Mouse (Mus musculus) erythroid progenitor cell, adult 5-6 weeks (primary cell): ENCODE results near the gene Men1. TPM values are rescaled to one million over a fixed set of nuclear protein-coding genes. Genes with fewer than 3 reads are reported as not detected.
A peak's percentile ranks its signal among the peaks of the same experiment; 100 is the strongest.

Experiments used
- ATAC-seq: replicated peaks from 2 replicates; pipeline ENCODE4 v1.8.0; 2016; ENCODE audit warnings: moderate number of reproducible peaks, mild to moderate bottlenecking, moderate TSS enrichment, inconsistent platforms; ENCODE audit not compliant: poor library complexity, low FRiP score, severe bottlenecking
- total RNA-seq, 2 experiments: library from RNA; stranded (forward) in 1 of 2; stranded (reverse) in 1 of 2; fragments of 150-400 nt in 1 of 2; fragments of 186-747, 209-891 nt in 1 of 2; gene quantifications; 2 replicates each; pipeline versions ENCODE4 v1.2.3 to v1.2.4; 2015 to 2017; ENCODE audit warnings: low replicate concordance in 2 of 2

Men1 gene
- total RNA-seq, 2 experiments from 2014 or later: 17.1 to 23.9 TPM

- ATAC-seq: peak; percentile 28; the same call in 1 of the 2 replicates
Observed at GRCm38 (mm10) chr19:6335458-6335827, 664 bp downstream of the Men1 start.

GRCm38 (mm10) chr19:6336920-6337319 is 2.1 kb downstream of the Men1 start:
- no peak for ATAC-seq

DNA sequence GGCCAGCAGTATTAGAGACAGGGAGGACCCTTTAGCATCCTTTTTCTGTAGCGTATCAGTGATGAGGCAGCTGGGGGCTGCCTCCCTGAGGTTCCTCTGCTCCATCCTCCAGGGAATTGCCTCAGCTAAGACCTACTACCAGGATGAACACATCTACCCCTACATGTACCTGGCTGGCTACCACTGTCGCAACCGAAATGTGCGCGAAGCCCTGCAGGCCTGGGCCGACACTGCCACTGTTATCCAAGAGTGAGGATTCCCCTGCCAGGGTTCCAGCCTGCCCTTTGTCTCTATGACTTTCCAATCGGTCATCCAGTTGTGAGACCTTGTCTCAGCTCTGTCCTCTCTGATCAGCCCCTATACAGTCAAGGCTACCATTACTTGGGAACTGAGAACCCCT is 3.4 kb downstream of the Men1 start:
- no peak for ATAC-seq

- no peak for ATAC-seq
Observed at GRCm38 (mm10) chr19:6338716-6339115, 3.9 kb downstream of the Men1 start.

GRCm38 (mm10) chr19:6339191-6339590 is 4.4 kb downstream of the Men1 start:
- no peak for ATAC-seq

DNA sequence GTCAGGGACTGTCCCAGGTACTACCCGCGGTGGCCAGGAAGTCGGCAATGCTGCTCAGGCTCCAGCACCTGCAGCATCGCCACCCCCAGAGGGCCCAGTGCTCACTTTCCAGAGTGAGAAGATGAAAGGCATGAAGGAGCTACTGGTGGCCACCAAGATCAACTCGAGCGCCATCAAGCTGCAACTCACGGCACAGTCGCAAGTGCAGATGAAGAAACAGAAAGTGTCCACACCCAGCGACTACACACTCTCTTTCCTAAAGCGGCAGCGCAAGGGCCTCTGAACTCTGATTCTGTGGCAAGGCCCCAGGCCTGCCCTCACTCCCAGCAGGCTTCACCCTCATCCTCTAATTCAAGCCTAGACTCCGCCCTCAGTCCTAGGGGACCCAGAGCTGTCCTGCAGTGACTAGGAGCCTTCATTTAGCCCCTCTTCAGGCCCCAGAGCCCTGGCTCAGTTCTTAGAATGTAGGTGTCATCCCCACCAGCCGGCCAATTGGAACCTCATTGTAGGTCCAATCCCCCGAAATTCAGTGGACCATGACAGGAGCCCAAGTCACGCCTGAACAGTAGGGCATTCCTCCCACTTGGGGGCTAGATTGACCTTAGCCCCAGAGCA is 5.2 kb downstream of the Men1 start:
- peak; percentile 55 for ATAC-seq

GRCm38 (mm10) chr19:6340524-6341452 is 6.0 kb downstream of the Men1 start, which contains the start of gene Map4k2:
Gene Map4k2 (plus strand): TSS chr19:6341135.
- ATAC-seq: peak; percentile 81

DNA sequence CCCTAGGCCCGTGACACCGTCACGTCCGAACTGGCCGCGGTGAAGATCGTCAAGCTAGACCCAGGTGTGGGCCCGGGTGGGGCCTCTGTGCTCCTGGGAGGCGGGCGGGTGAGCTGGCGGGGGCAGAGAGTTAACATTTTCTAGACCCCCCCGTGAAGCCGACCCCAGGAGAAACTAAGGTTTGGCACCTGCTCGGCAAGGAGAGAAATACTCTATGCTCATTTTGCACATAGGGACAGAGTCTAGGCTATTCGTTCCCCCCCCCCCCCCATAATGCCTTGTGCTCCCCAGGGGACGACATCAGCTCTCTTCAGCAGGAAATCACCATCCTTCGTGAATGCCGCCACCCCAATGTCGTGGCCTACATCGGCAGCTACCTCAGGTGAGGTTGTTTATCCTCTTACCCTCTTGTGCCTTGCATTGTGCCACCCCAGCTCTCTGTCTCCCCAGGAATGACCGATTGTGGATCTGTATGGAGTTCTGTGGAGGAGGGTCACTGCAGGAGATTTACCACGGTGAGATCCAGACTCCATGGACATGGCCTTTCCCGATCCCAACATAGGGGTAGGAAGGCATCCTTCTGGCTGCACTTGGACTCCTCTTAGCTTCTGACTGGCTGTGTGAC is 6.8 kb downstream of the Men1 start:
- no peak for ATAC-seq

DNA sequence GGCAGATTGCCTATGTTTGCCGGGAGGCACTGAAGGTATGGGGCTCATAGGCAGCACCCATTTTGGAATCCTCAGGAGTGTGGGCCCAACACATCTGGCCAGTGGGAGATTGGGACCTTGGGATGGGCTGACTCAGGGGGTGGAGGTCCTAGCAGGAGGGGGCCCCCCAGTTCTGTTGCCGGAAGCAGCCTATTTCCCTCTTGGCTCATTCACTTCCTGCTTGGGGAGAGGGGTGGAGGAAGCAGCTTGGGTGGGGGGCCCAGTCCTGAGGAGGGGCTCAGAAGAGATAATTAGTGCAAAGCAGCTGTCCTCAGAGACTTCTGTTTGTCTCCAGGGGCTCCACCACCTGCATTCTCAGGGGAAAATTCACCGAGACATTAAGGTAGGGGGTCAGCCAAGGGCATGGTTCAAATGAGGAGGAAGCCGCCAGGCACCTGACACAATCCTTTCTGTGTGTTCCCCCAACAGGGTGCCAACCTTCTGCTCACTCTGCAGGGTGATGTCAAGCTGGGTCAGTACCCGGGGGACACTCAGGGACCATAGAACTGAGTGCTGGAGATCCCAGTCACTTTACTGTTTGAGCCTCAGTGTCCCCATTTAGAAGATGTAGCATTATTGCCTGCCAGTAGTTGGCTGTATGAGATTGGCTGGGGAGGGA is 7.6 kb downstream of the Men1 start:
- ATAC-seq: no peak

GRCm38 (mm10) chr19:6343066-6343925 is 8.5 kb downstream of the Men1 start:
- no peak for ATAC-seq

DNA sequence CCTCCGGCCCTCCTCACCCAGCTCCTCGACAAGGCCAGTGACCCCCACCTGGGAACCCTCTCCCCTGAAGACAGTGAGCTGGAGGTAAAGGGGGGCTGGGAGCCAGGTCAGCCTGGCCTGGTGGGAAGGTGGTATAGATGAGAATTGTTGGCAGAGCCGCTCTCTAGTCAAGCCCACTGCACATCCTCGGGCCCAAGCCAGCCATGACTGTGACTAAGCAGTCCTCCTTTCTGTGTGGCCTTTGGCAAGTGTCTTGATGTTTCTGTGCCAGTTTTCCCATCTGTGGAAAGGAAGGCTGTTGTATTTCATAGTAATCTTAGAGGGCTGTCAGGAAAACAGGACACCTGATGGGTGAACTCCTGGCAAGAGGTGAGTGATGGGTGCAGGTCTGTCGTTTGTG is 9.2 kb downstream of the Men1 start:
- no peak for ATAC-seq

DNA sequence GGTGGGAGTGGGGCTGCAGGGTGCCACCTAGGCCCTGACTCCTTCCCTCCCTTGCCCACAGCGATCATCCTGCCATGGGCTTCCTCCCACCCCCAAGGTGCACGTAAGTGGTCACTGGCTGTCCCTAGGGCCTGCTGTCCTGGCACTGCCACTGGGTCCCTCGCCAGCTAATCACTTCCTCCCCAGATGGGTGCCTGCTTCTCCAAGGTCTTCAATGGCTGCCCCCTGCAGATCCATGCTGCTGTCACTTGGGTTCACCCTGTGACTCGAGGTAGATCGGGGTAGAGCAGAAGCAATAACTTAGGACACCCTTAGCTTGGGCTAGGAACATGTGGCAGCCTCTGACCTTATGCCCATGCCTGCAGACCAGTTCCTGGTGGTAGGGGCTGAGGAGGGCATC is 11.2 kb downstream of the Men1 start:
- ATAC-seq: no peak

DNA sequence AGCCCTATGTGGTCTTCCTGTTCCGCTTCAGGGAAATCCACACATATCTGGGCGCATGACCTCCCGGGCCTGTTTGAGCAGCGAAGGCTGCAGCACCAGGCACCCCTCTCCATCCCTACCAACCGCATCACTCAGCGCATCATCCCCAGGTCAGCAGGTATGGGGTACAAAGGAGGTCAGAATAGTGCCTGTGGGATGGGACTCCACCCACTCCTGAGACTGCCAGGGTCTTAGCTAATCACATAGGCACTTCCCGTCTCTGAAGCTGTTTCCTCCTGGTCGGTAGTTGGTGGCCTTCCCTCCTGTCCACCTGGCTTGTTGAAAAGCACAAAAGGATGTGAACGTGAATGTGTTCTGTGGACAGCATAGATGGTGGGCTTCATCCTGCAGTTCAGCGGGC is 11.9 kb downstream of the Men1 start:
- no peak for ATAC-seq

- ATAC-seq: no peak
Observed at GRCm38 (mm10) chr19:6347615-6348014, 12.8 kb downstream of the Men1 start.

DNA sequence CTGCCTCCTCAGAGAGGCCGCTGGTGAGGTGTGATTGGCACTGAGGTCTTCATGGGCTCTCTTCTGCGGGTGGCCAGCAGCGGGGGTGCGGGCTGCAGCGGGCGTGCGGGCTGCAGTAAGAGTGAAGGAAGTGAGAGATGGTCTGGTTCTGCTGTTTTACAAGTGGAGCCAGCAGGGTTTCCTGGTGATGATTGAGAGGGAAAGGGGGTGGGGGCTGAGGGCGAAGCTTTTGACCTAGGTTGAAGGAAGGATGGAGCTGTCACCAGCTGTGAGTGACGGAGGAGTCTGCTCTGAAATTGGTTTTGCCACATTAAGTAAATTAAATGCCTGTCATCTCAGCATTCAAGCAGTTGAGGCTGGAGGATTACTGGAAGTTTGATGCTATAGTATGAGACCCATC is 13.9 kb downstream of the Men1 start:
- no peak for ATAC-seq

DNA sequence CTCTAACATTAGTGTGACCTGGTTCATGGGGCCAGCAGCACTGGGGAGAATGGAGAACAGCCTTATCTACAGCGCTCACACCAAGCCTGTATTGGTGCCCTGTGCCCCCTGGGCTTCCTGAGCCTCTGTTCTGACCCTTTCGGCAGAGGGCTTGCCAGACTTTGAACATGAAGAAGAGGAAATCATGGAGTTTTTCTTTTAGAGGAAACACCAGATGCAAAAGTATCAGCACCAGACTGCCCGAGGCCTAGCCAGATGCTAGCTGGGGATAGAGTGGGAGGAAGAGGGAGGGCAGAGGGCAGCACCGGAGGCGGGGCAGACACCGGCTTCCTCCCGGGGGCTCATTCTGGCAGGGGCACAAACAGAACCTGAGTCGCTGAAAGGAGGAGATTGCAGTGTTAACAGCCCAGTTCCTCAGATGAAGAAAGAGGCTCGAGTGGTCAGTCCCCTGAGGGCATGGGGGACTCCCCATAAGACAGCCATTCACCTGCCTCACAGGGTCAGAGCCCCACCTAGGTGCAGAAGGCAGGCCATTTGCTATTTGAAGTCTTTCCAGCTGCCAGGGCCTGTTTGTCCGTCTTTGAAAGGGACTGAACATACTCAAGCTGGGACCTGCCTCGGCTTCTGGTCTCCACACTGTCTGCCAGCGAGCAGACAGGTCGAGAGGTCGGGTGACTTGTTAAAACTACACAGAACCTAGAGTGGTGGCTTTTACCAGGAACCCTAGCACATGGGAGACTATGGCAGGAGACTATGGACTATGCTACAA is 14.6 kb downstream of the Men1 start:
- no peak for ATAC-seq

GRCm38 (mm10) chr19:6351431-6352106 is 16.8 kb downstream of the Men1 start:
- no peak for ATAC-seq

GRCm38 (mm10) chr19:6352107-6352505 is 17.3 kb downstream of the Men1 start:
- ATAC-seq: no peak
